Mouse (Mus musculus): ENCODE results near the gene Btg3. TPM values are rescaled to one million over a fixed set of nuclear protein-coding genes. Genes with fewer than 3 reads are reported as not detected.

The Btg3 gene
- polyA plus RNA-seq, 1 experiment: 18.2 TPM

- no peak for TF ChIP-seq GATA1 (IDR thresholded peaks at IDR 0.05; ENCODE audit: low read length)
Measured at GRCm38 (mm10) chr16:78283231-78283630, 93.8 kb downstream of the Btg3 start.

Other genes starting within 250 kb of the Btg3 start
- gene Cxadr, start 75.7 kb downstream of the Btg3 start, polyA plus RNA-seq (2012): not detected in 2 replicates
- not detected in 2 replicates for gene D16Ertd472e, start 199.5 kb upstream of the Btg3 start, polyA plus RNA-seq (2012)

All from G1E-ER4 (cell line).